Mouse (Mus musculus): ENCODE measurements around the gene Wfdc1. TPM values are rescaled to one million over a fixed set of nuclear protein-coding genes. Genes with fewer than 3 reads are reported as not detected.
A peak's percentile ranks its signal among the peaks of the same experiment; 100 is the strongest.

The Wfdc1 gene
- polyA plus RNA-seq, 1 experiment from 2014 or later, result 1.7 TPM

DNA sequence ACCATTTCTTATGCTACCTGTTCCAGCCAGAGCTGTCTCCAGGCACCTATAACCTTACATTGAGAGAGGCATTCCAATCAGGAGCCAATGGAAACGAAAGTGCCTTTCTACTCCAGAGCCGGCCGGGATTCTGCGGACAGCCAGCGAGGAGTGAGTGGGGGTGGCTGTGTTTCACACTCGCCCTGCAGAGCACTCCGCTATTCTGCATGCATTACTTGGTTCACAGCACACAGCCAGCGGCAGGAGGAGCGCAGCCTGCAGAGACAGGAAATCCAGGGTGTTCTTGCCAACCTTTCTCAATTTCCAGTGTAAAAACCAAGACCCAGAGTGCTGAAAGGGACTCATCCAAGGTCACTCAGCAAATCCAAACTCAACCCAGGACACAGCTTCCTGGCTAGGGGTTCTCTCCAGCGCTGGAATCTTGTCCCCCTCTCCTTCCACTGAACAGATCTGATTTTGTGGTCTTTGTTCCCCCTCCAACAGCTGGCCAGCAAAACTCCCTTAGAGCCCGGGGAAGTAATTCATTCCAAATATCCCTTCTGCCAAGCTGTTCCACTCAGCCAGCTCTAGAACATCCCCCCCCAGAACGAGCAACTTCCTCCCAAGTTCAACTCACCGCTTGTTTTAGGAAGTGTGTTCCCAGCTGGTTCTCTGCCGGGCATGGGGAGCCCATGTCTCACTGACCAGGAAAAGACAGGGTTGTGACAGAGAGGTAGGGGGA lies 31.4 kb upstream of the Wfdc1 start:
- Histone ChIP-seq H3K9ac (ENCODE audit: low read length) (no peak overlapping the region), H3K36me3 (ENCODE audit: control insufficient read depth, insufficient read depth, low read length) (no peaks in the 10 kb centered on the region), H3K27ac (ENCODE audit: low read depth, low read length) (no peak overlapping the region), H3K4me3 (ENCODE audit: low read depth, low read length) (no peak overlapping the region), H3K4me1 (ENCODE audit: control insufficient read depth, insufficient read depth, low read length) (0 out of 2 replicates have a peak, but pooled peaks cover 9% of the 10 kb centered on the region), H3K27me3 (ENCODE audit: control insufficient read depth, insufficient read depth, low read length) (0 out of 2 replicates have a peak, but pooled peaks cover 2% of the 10 kb centered on the region), H3K9me3 (ENCODE audit: control insufficient read depth, low read length) (no peaks in the 10 kb centered on the region), H3K4me2 (ENCODE audit: low read depth) (no peak overlapping the region)
- WGBS, result 35% methylated on average over 14 of the region's 14 CpGs
- ATAC-seq (ENCODE audit: insufficient read depth, low FRiP score, low TSS enrichment), result no peak
- DNase-seq (ENCODE audit: low spot score), result peak; percentile 57

DNA sequence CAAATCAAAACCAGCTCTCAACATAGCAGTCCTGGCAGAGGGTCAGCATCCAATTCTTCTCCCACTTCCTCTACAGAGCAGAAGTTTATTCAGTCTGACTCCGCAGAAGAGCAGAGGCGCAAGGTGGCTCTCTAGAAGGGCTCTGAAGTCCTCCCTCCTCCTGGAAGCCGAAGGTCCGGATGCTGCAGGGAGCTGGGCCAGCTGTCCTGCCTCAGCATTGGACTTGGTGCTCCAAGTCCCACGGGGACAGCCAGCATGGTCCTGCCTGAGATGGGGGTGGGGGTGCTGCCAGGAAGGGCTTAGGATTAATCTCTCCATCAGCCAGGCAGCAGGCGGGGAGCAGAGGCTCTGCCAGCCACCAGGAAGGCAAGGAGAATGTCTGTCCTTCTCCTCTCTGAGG lies 30.8 kb upstream of the Wfdc1 start, which contains the start of gene Kcng4:
Kcng4 (minus strand) TSS at position 303 of the 400 bp plus-strand sequence.
- Histone ChIP-seq H3K4me3 (ENCODE audit: low read depth, low read length) (no peak within 1 kb of the TSS), H3K4me2 (ENCODE audit: low read depth) (no peak within 1 kb of the TSS), H3K27me3 (ENCODE audit: control insufficient read depth, insufficient read depth, low read length) (0 out of 2 replicates have a peak, but pooled peaks cover 2% of the 10 kb centered on the region), H3K9me3 (ENCODE audit: control insufficient read depth, low read length) (no peaks in the 10 kb centered on the region), H3K36me3 (ENCODE audit: control insufficient read depth, insufficient read depth, low read length) (no peaks in the 10 kb centered on the region), H3K27ac (ENCODE audit: low read depth, low read length) (no peak within 1 kb of the TSS), H3K4me1 (ENCODE audit: control insufficient read depth, insufficient read depth, low read length) (0 out of 2 replicates have a peak, but pooled peaks cover 9% of the 10 kb centered on the region), H3K9ac (ENCODE audit: low read length) (no peak within 1 kb of the TSS)
- DNase-seq (ENCODE audit: low spot score) (no peak), ATAC-seq (ENCODE audit: insufficient read depth, low FRiP score, low TSS enrichment) (no peak)
- 55% methylated on average over 6 of the region's 6 CpGs for WGBS

DNA sequence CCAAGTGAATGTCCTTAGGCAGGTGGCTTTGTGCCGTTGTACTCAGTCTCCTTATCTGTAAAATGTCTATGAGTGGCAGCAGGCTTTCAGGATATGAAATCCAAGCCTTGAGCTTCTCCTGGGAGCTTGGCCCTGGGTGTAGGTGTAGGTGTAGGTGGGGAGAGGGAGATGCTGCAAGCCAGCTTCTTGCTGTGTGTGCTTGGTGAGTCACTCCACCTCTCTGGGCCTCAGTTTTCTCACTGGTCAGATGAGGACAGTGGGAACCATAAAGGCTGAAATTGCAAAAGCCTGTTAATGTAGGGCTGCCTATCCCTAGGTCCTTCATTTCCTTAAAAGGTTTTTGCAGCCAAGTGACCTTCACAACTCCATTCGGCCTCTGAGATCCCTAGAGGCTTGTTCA lies 30.2 kb upstream of the Wfdc1 start:
- 81% methylated on average over 2 of the region's 2 CpGs for WGBS
- Histone ChIP-seq H3K36me3 (ENCODE audit: control insufficient read depth, insufficient read depth, low read length) (no peaks in the 10 kb centered on the region), H3K4me1 (ENCODE audit: control insufficient read depth, insufficient read depth, low read length) (0 out of 2 replicates have a peak, but pooled peaks cover 6% of the 10 kb centered on the region), H3K27me3 (ENCODE audit: control insufficient read depth, insufficient read depth, low read length) (0 out of 2 replicates have a peak, but pooled peaks cover 2% of the 10 kb centered on the region), H3K4me2 (ENCODE audit: low read depth) (no peak overlapping the region), H3K4me3 (ENCODE audit: low read depth, low read length) (no peak overlapping the region), H3K27ac (ENCODE audit: low read depth, low read length) (no peak overlapping the region), H3K9ac (ENCODE audit: low read length) (no peak overlapping the region), H3K9me3 (ENCODE audit: control insufficient read depth, low read length) (no peaks in the 10 kb centered on the region)
- no peak for ATAC-seq (ENCODE audit: insufficient read depth, low FRiP score, low TSS enrichment)
- DNase-seq (ENCODE audit: low spot score), result no peak

DNA sequence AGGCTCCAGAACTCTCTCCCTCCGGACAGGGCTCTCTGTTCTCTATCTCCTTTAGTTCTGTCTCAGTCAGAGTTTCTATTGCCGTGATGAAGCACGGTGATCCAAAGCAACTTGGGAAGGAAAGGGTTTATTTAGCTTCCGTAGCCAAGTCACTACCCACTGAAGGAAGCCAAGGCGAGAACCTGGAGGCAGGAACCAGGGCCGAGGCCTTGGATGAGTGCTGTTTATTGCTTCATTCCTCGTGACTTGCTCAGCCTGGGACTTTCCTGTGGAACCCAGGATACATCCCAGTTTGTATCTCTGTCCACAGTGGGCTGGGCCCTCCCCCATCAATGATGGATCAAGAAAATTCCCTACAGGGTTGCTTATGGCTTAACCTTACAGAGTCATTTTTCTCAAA lies 29.4 kb upstream of the Wfdc1 start:
- no peaks in the 10 kb centered on the region for H3K36me3 ChIP-seq (ENCODE audit: control insufficient read depth, insufficient read depth, low read length)
- H3K9me3 ChIP-seq (ENCODE audit: control insufficient read depth, low read length), result no peaks in the 10 kb centered on the region
- ATAC-seq (ENCODE audit: insufficient read depth, low FRiP score, low TSS enrichment) (no peak), DNase-seq (ENCODE audit: low spot score) (no peak)
- 63% methylated on average over 7 of the region's 7 CpGs for WGBS
- no peak overlapping the region for H3K4me2 ChIP-seq (ENCODE audit: low read depth)
- H3K9ac ChIP-seq (ENCODE audit: low read length), result no peak overlapping the region
- no peak overlapping the region for H3K4me3 ChIP-seq (ENCODE audit: low read depth, low read length)
- no peaks in the 10 kb centered on the region for H3K4me1 ChIP-seq (ENCODE audit: control insufficient read depth, insufficient read depth, low read length)
- no peak overlapping the region for H3K27ac ChIP-seq (ENCODE audit: low read depth, low read length)
- H3K27me3 ChIP-seq (ENCODE audit: control insufficient read depth, insufficient read depth, low read length), result 0 out of 2 replicates have a peak, but pooled peaks cover 2% of the 10 kb centered on the region

DNA sequence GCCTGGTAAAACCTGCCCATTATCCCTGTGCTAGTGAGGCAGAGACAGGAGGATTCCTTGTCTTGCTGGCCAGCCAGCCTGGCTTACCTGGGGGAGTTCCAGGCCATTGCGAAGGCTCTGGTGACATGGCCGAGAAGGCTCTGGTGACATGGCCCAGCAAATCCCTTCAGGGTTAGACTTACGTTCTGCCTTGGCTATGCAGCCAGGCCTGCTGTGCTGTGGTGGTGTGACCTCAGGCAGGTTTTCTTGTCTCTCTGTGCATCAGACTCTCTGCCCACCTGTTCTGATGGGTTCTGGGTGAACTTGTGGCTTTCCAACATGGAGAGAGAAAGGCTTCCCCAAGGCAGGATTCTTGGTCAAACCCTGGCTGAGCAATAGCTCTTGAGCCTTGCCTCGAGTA lies 28.8 kb upstream of the Wfdc1 start:
- H3K4me3 ChIP-seq (ENCODE audit: low read depth, low read length), result no peak overlapping the region
- no peaks in the 10 kb centered on the region for H3K9me3 ChIP-seq (ENCODE audit: control insufficient read depth, low read length)
- no peak overlapping the region for H3K27ac ChIP-seq (ENCODE audit: low read depth, low read length)
- H3K4me1 ChIP-seq (ENCODE audit: control insufficient read depth, insufficient read depth, low read length), result no peaks in the 10 kb centered on the region
- WGBS, result 90% methylated on average over 4 of the region's 4 CpGs
- H3K27me3 ChIP-seq (ENCODE audit: control insufficient read depth, insufficient read depth, low read length), result 0 out of 2 replicates have a peak, but pooled peaks cover 2% of the 10 kb centered on the region
- H3K36me3 ChIP-seq (ENCODE audit: control insufficient read depth, insufficient read depth, low read length), result no peaks in the 10 kb centered on the region
- ATAC-seq (ENCODE audit: insufficient read depth, low FRiP score, low TSS enrichment) (no peak), DNase-seq (ENCODE audit: low spot score) (no peak)
- no peak overlapping the region for H3K4me2 ChIP-seq (ENCODE audit: low read depth)
- no peak overlapping the region for H3K9ac ChIP-seq (ENCODE audit: low read length)

- H3K36me3 ChIP-seq (ENCODE audit: control insufficient read depth, insufficient read depth, low read length), result no peaks in the 10 kb centered on the region
- H3K4me2 ChIP-seq (ENCODE audit: low read depth), result no peak overlapping the region
- H3K4me1 ChIP-seq (ENCODE audit: control insufficient read depth, insufficient read depth, low read length), result no peaks in the 10 kb centered on the region
- no peaks in the 10 kb centered on the region for H3K9me3 ChIP-seq (ENCODE audit: control insufficient read depth, low read length)
- ATAC-seq (ENCODE audit: insufficient read depth, low FRiP score, low TSS enrichment) (no peak), DNase-seq (ENCODE audit: low spot score) (no peak)
- no peak overlapping the region for H3K27ac ChIP-seq (ENCODE audit: low read depth, low read length)
- 90% methylated on average over 6 of the region's 6 CpGs for WGBS
- H3K9ac ChIP-seq (ENCODE audit: low read length), result no peak overlapping the region
- H3K27me3 ChIP-seq (ENCODE audit: control insufficient read depth, insufficient read depth, low read length), result no peaks in the 10 kb centered on the region
- H3K4me3 ChIP-seq (ENCODE audit: low read depth, low read length), result no peak overlapping the region
Measured at GRCm38 (mm10) chr8:119638261-119638660, 27.9 kb upstream of the Wfdc1 start.

- H3K9me3 ChIP-seq (ENCODE audit: control insufficient read depth, low read length), result no peaks in the 10 kb centered on the region
- H3K27me3 ChIP-seq (ENCODE audit: control insufficient read depth, insufficient read depth, low read length), result no peaks in the 10 kb centered on the region
- no peaks in the 10 kb centered on the region for H3K36me3 ChIP-seq (ENCODE audit: control insufficient read depth, insufficient read depth, low read length)
- no peaks in the 10 kb centered on the region for H3K4me1 ChIP-seq (ENCODE audit: control insufficient read depth, insufficient read depth, low read length)
- H3K27ac ChIP-seq (ENCODE audit: low read depth, low read length), result no peak overlapping the region
- H3K4me2 ChIP-seq (ENCODE audit: low read depth), result no peak overlapping the region
- no peak for DNase-seq (ENCODE audit: low spot score)
- no peak for ATAC-seq (ENCODE audit: insufficient read depth, low FRiP score, low TSS enrichment)
- no peak overlapping the region for H3K9ac ChIP-seq (ENCODE audit: low read length)
- no peak overlapping the region for H3K4me3 ChIP-seq (ENCODE audit: low read depth, low read length)
- 35% methylated on average over 7 of the region's 7 CpGs for WGBS
Measured at GRCm38 (mm10) chr8:119639798-119640197, 26.4 kb upstream of the Wfdc1 start.

GRCm38 (mm10) chr8:119641058-119641457 lies 25.1 kb upstream of the Wfdc1 start:
- no peak overlapping the region for H3K27ac ChIP-seq (ENCODE audit: low read depth, low read length)

DNA sequence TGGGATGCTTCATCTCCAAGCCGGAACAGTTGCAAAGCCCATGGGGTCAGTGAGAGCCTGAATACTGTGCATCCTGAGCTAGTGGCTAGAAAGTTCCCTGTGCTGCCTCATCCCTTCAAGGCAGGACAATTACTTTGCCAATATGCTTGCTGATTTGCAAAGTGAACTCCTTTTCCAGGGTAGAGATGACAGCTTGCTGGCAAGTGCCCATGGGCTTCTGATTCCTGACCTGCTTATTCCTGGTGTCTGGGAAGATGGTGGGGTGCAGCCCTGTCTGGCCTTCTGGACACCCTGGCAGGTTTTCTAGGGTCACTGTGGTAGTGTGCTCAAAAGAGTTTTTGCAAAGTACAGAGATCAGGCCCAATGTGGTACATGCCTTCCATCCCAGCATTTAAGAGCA lies 23.2 kb upstream of the Wfdc1 start:
- WGBS, result 97% methylated on average over 1 of the region's 1 CpGs
- Histone ChIP-seq H3K27me3 (ENCODE audit: control insufficient read depth, insufficient read depth, low read length) (no peaks in the 10 kb centered on the region), H3K9ac (ENCODE audit: low read length) (no peak overlapping the region), H3K27ac (ENCODE audit: low read depth, low read length) (no peak overlapping the region), H3K4me2 (ENCODE audit: low read depth) (no peak overlapping the region), H3K36me3 (ENCODE audit: control insufficient read depth, insufficient read depth, low read length) (no peaks in the 10 kb centered on the region), H3K4me3 (ENCODE audit: low read depth, low read length) (no peak overlapping the region), H3K9me3 (ENCODE audit: control insufficient read depth, low read length) (no peaks in the 10 kb centered on the region), H3K4me1 (ENCODE audit: control insufficient read depth, insufficient read depth, low read length) (no peaks in the 10 kb centered on the region)
- no peak for DNase-seq (ENCODE audit: low spot score)
- no peak for ATAC-seq (ENCODE audit: insufficient read depth, low FRiP score, low TSS enrichment)

More at GRCm38 (mm10) chr8:119641058-119641457, 25.1 kb upstream of the Wfdc1 start:
- 85% methylated on average over 5 of the region's 5 CpGs for WGBS
- H3K9ac ChIP-seq (ENCODE audit: low read length), result no peak overlapping the region
- no peak for DNase-seq (ENCODE audit: low spot score)
- ATAC-seq (ENCODE audit: insufficient read depth, low FRiP score, low TSS enrichment), result no peak
- no peaks in the 10 kb centered on the region for H3K9me3 ChIP-seq (ENCODE audit: control insufficient read depth, low read length)
- no peak overlapping the region for H3K4me3 ChIP-seq (ENCODE audit: low read depth, low read length)
- no peaks in the 10 kb centered on the region for H3K4me1 ChIP-seq (ENCODE audit: control insufficient read depth, insufficient read depth, low read length)
- H3K36me3 ChIP-seq (ENCODE audit: control insufficient read depth, insufficient read depth, low read length), result no peaks in the 10 kb centered on the region
- H3K27me3 ChIP-seq (ENCODE audit: control insufficient read depth, insufficient read depth, low read length), result no peaks in the 10 kb centered on the region
- H3K4me2 ChIP-seq (ENCODE audit: low read depth), result no peak overlapping the region

Data from neural tube, embryonic 11.5 days (tissue).